Mouse (Mus musculus) megakaryocyte-erythroid progenitor cell, adult 5-6 weeks (primary cell): Measurements from ENCODE around the gene Spsb1. TPM values are rescaled to one million over a fixed set of nuclear protein-coding genes. Genes with fewer than 3 reads are reported as not detected.

Experiments
- ATAC-seq: replicated peaks from 2 replicates; pipeline ENCODE4 v1.8.0; 2016; ENCODE audit warnings: mild to moderate bottlenecking, inconsistent platforms; ENCODE audit not compliant: severe bottlenecking, poor library complexity, low FRiP score, low TSS enrichment
- total RNA-seq, 2 experiments: library from RNA; stranded (forward) in 1 of 2; stranded (reverse) in 1 of 2; fragments of 200-1000, 215-1000 nt in 1 of 2; fragments of >200 nt in 1 of 2; fragmentation: Nextera tagmentation in 1 of 2; gene quantifications; 2 replicates each; pipeline ENCODE4 v1.2.3; 2014 to 2017

Spsb1 gene
- total RNA-seq, 2 experiments from 2014 or later, result not detected

GRCm38 (mm10) chr4:149871014-149871413 is 83.8 kb downstream of the Spsb1 start:
- ATAC-seq, result no peak

GRCm38 (mm10) chr4:149870412-149870811 is 84.4 kb downstream of the Spsb1 start:
- 0 out of 2 replicates have a peak, but pooled peaks have one; percentile 40 for ATAC-seq

GRCm38 (mm10) chr4:149868725-149869124 is 86.1 kb downstream of the Spsb1 start:
- no peak for ATAC-seq

DNA sequence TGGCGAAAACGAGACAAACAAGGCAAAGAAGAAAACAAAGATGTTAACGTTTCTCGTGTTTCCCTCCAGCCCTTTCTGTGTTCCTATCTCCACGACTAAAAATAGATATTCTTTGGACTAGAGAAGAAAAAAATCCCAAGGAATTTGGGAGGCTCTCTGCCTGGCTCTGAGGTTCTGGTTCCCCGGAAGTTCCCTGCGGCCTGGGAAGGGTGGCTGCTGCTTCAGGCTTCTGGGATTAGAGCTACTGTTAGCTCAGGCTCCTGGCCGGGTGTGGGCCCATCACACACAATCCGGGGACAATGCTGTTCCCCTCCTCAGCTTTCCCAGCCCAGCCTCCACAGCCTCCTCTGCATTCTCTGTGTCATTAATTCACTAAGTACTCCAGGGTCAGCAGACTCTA is 86.8 kb downstream of the Spsb1 start:
- no peak for ATAC-seq

DNA sequence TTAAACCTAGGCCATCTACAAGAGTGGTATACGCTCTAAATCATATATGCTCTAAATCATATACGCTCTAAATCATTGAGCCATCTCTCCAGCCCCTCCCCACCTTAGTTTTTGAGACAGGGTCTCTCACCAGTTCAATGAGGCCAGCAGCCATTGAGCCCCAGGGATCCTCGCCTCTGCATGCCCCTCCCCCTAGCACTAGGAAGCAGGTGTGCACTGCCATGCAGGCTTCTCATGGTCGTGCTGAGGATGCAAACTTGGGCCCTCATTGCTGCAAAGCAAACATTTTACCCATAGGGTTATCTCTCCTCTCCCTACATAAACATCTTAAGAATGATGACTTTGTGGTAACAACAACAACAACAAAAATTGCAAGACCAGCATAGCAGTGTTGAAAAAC is 87.5 kb downstream of the Spsb1 start:
- ATAC-seq, result no peak

DNA sequence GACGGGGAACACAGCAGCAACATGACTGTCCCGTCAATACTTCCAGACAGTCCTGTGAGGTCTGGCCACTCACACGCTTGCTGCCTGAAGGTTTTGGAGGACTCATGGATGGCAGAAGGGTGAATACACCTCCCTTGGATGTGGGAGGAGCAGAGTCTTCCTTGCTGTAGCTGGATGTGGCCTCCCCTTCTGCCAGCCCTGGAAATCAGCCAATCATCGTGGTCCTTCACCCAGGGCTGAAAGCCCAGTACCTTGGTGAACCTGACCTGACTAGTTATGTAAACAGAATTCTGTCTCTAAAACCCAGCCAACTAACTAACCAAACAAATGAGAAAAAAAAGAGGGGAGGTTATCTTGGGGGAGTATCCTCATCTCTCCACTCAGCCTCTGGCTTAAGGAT is 90.4 kb downstream of the Spsb1 start:
- no peak for ATAC-seq

- ATAC-seq, result peak; percentile 38; the same call in 1 of the 2 replicates
Measured at GRCm38 (mm10) chr4:149863522-149863921, 91.3 kb downstream of the Spsb1 start.

- no peak for ATAC-seq
Measured at GRCm38 (mm10) chr4:149860393-149860792, 94.5 kb downstream of the Spsb1 start.

DNA sequence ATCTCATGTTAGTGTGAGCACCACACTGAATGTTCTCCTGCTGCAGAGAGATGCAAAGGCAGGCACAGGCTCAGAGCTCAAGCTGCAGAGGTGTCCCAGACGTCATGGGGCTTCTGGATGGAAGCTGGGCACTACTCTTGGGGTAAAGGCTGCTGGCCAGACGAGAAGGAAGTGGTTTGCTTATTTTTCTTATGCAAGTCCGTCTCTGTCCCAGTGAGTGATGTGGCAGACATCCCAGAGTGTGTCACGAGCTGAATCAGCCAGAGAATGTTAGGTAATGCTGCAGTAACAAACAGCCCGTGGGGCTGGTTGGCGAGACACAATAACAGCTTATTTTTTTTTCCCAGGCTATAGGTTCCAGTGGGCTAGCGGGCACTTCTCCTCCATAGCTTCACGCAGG is 96.3 kb downstream of the Spsb1 start:
- ATAC-seq, result no peak

- ATAC-seq, result no peak
Measured at GRCm38 (mm10) chr4:149858097-149858496, 96.7 kb downstream of the Spsb1 start.

DNA sequence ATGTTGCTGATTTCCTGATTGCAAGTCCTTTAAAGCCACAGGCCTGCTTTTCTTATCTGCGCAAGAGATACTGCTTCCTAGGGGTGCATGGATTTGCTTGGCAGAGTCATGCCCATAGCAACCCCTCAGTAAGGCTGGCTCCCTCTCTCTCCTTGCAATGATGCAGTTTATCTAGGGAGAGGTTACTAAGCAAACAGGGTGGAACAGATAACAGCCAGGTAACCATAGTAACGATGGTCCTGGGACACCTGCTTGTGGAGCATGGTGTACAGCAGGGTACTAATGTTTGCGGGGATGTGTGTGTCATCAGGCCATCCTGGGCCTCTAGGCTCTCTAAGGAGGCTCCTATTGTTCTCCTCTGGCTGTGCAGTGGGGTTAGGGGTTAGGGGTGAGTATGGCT is 97.2 kb downstream of the Spsb1 start:
- ATAC-seq, result no peak

GRCm38 (mm10) chr4:149855892-149856807 is 98.7 kb downstream of the Spsb1 start:
- ATAC-seq, result 0 out of 2 replicates have a peak, but pooled peaks have one; percentile 12

DNA sequence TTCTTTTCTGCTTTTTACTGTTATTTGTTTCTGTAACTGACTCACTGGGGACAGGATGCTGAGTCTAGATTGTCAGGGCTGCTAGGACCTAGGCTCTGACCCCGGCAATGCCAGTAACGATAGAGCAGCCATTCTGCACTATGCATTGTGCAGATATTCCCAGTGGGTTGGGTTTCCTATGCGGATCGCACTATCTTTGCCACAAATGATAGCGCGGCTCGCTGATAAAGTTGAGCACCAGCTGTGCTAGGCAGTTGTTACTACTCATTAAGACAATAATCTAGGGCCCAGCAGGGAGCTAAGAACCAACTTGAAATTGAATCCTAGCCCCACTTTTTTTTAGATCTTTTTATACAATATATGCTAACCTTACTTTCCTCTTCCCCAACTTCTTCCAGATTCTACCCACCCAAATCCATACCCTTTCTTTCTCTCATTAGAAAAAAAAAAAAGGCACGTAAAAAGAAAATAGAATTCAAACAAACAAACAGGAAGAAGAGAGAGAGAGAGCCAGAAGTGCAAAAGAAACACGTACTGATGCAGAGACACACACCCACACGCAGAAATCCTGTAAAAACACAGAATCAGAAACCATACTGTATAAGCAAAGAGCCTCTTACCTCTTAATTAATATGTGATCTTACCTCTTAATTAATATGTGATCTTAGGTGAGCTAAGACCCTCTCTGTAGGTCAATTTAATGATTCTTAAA is 99.5 kb downstream of the Spsb1 start:
- ATAC-seq, result peak; percentile 64

GRCm38 (mm10) chr4:149854770-149855169 is 100.1 kb downstream of the Spsb1 start:
- peak; percentile 37 for ATAC-seq

- ATAC-seq, result peak; percentile 70
Measured at GRCm38 (mm10) chr4:149854301-149854708, 100.5 kb downstream of the Spsb1 start.

- no peak for ATAC-seq
Measured at GRCm38 (mm10) chr4:149853698-149854284, 101.1 kb downstream of the Spsb1 start.

GRCm38 (mm10) chr4:149851554-149851953 is 103.3 kb downstream of the Spsb1 start:
- ATAC-seq, result no peak

DNA sequence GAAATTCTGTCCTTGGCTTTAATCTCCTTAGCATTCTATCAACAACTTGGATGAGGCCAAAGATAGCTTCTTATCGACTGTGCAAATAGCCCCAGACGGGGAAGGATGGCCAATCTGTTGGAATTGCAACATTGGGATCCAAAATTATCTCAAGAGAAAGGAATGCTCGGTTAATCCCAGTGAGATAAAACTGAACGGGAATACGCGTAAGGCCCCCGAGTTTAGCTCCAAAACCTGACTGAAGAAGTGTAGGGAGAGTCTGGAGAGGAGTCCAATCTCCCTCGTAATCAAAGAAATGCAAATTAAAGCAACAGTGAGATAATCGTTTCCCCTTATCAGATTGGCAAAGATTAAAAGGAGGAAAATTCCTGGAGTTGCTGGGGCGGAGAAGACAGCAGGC is 104.2 kb downstream of the Spsb1 start:
- ATAC-seq, result no peak

GRCm38 (mm10) chr4:149850045-149850444 is 104.8 kb downstream of the Spsb1 start:
- ATAC-seq, result no peak

DNA sequence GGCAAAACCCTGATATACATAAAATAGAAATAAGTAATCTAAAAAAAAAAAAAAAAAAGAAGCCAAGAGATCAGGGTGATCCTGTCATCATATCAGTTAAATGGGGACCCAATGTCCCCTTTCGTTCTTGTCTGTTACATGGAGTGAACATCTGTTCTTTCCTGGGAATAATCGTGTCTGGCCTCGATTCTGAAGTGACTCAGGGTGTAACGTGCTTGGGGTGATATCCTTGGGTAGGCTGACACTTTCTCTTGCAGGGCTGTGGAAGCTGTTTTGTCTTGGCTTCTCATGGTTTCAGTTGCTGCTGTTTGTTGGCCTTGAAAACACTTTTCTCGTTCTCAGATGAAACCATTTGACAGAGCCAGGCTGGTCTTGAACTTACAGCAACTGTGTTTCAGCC is 105.8 kb downstream of the Spsb1 start:
- ATAC-seq, result no peak
